Mouse (Mus musculus) right cerebral cortex, postnatal 25 days (tissue): Measurements from ENCODE around the gene Fads6.

Experiments used
- DNase-seq: peaks from one replicate; pipeline ENCODE4 v3.0.0; 2022

The Fads6 gene

DNA sequence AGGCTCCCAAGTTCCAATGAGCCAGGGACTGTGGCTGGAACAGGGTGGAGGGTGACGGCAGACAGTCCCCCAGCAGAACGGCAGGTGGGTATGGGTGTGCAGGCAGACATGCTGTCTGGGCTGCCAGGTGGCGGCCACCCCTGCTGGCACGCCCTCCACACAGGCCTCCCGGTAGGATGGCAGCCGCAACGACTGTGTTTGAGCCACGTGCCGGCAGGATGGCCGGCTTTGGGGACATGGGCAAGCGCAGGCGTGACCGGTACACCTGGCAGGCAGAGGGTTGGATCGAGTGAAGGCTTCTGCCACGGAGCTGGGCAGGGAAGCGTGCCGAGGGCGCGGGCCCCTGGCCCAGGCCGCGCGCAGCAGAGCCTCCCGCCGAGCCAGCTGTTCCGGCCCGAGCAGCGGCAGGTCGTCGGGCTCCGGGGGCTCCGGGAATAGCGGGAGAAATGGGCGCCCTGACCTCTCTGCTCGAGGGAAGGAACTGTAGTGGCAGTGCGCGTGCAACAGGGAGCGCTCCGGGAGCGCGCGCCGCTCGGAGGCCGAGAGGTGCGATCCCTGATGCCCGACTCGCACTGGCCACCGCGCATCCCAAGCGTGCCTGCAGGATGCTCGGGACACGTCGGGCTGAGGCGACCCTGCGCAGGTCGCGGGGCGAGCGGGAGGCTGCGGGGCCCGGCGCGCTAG, 47.6 kb downstream of the Fads6 start:
- DNase-seq = no peak

DNA sequence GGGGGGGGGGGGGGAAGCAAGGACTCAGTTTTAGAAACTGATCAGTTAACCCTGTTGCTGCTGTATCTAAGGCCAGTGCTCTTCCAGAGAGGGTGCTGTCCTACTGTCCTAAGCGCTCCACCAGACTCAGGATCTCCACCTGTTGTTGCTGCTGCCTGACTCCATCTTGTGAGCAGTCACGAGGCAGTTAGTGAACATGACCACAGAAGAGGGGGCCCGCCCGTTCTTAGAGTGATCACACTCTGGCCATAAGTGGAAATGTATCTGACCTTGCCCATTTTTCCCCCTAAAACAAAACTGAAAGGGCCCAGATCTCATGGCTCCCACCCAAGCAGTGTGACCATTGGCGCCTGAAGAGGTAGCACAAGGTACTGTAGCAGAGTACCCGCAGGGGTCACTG, 49.5 kb downstream of the Fads6 start:
- DNase-seq = no peak

DNA sequence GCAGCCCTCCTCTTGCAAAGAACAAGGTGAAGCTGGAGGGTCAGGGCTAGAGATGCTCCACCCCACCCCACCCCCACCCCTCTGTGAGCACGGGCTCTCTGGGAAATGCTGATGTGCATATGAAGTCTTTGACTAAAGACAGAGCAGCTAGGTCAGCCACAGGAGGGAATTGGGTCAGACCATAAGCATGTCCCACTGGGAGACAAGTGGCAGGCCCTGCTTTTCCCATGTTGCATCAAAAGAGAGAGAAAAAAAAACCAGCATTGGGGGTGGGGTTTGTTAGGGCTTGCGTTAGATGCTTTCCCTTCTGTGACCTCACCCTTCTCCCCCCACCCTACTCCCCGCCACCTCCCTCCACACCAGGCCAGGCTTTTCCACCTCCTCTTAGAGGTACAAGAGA, 50.2 kb downstream of the Fads6 start:
- DNase-seq = no peak

DNA sequence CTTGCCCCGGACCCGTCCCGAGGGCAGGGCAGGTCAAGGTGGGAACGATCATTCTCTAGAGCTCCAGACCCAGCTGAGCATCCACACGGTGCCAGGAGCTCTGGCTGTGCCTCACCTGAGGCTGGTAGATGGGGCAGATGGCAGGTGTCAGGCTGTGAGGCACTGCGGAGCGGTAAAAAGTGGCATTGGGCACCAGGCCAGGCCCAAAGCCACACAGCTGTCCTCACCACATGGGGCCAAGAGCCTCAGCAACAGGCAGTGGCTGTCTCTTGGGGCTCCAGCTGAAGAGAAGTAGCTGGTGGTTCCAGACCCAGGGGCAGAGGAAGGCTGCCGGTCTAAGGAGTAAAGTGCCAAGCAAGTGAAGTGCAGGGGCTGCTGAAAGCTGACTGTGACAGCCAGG, 51.1 kb downstream of the Fads6 start:
- DNase-seq = no peak

DNA sequence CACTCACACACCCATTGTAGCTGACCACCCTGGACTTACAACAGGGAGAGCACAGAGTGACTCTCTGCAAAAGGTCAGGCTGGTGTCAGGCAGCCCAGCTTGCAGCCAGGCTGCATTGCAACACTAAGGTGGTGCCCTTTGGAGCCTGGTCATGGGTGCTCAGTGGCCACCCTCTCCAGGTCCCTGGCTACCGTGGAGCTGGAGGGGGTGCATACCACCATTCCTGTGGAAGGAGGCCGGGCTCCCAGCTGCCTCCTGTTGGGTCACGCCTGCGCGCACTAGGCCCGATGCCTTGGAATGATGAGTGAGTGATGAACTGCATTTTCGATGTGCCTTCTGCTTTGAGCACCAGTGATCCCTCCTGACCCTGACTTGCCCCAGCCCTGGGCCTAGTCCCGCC, 52.6 kb downstream of the Fads6 start:
- no peak for DNase-seq

DNA sequence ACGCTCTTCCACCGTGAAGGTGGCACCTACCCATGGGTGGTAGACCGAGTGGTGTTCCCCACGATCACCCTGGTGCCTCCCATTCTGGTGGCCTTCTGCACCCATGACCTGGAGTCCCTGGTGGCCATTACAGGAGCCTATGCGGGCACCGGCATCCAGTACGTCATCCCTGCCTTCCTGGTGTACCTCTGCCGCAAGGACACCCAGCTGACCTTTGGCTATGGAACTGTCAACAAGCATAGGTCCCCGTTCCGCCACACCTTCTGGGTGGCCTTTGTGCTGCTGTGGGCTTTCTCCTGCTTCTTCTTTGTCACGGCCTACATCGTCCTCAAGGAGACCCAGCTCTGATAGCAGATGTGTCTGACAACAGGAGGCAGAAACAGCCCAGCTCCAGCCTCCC, 53.7 kb downstream of the Fads6 start:
- no peak for DNase-seq

DNA sequence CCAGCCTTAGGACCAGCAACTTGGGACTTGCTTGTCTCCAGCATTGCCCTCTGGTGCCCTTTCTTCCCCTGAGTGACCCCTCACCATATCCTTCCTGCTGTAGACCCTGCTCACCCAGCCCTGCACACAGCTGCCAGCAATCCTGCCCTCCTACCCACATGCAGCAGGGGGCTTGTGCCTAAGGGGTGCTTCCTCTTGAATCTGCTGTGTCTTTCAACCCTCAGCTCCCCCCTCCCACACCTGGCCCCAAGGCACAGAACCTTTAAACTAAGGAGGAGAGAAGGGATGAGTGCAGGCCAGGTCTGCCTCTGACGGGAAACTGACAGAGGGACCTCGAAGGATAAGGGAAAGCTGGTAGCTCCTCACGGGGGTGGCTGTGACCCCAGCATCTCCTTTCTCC, 54.7 kb downstream of the Fads6 start:
- no peak for DNase-seq

DNA sequence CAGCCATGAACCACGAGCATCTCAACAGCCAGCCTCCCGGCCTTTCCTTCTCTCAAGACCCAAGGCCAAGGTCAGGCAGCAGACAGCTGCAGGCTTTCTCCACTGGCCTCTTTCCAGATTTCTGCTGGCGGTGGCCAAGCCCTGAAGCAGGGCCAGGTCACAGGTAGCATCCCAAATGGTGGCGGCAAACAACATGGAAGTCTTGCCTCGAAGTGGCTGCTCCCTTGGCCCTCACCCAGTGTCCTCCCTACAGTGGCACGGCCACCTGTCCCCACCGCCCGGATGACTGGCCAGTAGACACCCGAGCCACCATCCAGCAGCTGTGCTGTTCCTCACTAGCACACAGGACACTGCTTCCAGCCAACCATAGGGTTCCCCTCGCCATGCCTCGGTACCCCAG, 56.1 kb downstream of the Fads6 start:
- DNase-seq = no peak

DNA sequence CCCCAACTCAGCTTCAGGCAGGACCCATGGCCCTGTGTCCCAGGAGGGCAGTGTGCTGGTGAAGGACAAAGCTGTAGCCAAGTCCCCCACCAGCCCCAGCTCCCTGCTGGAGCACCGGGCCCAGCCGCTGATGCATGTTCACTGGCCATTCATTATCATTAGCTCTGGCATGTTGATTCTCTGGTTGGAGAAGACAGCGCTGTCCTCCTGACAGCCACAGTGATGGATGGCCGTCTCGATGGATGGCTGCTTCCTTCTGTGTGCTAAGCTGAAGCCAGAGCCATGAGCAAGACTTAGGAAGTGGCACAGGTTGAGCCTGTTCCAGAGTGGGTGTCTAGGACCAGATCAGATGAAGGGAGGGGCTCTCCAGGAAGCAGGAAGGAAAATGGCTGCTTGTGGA, 60.9 kb downstream of the Fads6 start:
- no peak for DNase-seq

DNA sequence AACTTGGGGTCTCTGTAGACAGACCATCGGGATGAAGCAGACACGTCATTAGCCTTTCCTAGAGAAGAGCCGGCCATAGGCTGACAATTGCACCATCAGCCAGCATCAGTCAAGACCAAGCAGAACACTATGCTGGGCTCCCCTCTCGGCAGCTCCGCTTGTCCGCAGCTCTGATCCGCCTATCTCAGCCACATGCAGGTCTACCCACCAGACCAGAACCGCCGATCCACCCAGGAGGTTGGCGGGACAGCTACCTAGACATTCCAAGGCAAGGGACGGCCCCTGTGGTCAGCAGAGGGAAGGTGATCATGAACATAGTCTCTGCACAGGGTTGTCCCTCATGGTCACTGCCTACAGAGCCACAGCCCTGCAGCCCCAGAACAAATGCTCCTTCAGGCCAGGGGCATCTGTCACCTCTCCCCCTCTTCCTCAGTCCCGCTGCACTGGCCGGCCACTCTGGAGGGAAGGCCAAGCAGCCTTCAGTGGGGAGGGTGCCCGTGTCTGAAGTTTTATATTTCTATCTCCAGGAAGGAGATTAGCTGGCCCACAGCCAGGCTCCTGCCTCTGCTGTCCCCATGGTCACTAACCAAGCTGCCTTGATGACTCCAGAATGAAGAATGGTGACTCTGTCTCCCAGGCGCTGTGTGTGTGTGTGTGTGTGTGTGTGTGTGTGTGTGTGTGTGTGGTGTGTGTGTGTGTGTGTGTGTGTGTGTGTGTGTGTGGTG, 63.0 kb downstream of the Fads6 start:
- DNase-seq = no peak

DNA sequence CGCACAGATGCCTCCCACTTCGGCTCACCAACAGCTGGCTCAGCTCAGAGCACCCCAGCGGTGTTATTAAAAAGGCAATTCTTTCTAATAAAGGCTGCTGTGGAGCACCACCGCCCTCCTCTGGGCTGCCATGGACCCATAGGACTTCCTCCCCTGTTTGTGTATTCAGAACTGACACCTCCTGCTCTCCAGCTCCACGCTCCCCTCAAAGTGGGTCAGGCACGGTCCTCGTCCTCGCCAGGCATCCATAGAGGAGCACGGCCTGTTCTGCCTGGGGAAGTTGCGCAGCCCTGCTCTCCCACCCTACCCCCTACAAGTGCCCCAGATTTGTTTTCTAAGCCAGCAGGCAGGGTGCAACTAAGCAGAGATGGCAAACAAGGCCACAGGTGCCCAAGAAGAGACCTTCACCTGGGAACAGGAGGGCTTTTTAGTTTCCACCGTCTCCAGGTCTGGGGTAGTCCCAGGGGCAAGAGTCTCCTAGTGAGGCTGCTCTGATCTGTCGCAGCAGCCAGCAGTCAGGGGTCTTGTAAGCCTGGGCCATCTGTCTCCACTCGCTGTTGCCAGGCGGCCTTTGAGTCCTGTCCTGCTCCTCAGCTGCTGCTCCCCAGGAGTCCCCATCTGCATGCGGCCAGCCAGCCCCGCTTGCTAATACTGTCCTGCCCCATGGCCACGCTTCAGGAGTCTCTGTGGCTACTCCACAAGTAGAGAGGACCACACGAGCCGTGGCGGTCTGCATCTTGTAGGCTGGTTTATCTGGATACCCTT, 63.8 kb downstream of the Fads6 start:
- DNase-seq = peak; percentile 23

DNA sequence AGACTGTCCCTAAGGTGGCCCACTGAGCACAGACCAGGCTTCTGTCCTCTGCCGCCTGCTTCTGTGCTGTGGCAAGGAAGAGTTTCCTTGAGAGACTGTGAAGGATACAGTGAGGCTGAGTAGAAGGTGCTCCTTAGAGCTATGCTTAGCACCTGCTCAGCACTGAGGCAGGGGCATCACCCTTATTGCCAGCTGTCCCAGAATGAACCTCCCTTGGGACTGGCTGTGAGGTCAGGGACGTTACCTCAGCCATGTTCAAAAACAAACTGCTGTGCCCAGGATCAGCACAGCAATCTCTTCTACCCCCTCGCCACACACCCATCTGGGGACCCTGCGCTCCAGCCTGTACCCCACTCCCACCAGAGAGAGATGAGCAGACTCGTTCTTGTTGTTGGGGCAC, 64.6 kb downstream of the Fads6 start:
- DNase-seq = no peak

DNA sequence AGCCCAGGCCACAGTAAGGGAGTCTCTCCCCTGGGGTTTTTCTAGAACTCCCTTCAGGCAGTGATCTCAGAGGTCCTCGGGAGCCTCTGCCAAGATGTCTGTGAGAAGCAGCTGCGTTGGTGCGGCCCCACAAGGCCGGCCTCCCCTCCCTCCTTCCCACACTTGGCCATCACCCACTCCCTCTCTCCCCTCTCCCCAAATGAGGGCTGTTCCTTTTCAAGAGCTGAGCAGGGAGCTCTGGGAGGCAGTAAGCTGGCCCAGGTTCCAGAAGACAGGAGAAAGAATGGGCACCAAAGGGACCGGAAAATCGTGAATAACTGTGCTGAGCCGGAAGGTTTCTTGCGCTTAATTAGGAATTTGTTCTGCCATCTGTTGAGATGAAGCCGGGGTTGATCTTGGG, 65.5 kb downstream of the Fads6 start:
- DNase-seq = peak; percentile 17

DNA sequence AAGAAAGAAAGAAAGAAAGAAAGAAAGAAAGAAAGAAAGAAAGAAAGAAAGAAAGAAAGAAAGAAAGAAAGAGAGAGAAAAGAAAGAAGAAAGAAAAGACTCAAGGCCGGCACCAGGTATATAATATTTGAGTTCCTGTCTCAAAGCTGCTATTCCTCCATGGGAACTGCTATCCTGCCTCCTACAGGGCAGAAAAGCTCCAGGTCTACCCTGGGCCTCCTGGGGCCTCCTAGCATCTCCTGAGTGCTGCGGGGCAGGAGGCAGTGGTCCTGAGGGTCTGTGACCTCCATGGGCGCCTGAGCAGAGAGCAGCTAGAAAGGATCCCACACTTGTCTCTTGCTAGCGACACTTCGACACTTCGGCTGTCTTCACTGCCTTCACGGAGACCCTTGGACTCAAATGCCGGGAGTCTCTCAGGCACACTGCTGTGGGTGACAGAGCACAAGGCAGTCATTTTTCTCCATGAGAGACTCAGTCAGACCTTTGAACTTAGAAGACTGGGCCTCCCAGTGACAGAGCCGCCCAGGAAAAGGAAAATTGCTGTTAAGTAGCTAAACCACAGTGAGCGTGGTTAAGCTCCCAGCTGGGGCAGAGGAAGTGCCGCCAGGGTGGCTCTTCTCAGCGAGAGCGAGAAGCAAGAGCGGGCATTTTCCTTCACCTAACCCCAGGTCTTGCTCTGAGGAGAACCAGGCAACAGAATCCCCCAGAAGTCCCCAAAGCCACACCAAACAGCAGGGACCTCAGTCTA, 66.1 kb downstream of the Fads6 start:
- DNase-seq = no peak
